Mouse (Mus musculus) forebrain, embryonic 11.5 days (tissue): ENCODE results near the gene Smim24. TPM values are rescaled to one million over a fixed set of nuclear protein-coding genes. Genes with fewer than 3 reads are reported as not detected.

ENCODE experiments used
- ATAC-seq: fragments of 200-750 bp; cut with Nextera tagmentation; replicated peaks from 2 replicates; pipeline ENCODE4 v1.8.0; 2017; ENCODE audit warnings: moderate TSS enrichment; ENCODE audit not compliant: low FRiP score
- DNase-seq: peaks from one replicate; pipeline ENCODE4 v3.0.0-alpha.2; 2017; ENCODE audit warnings: low spot score
- H3K27ac ChIP-seq: fragments of 300-500 bp; sonication (generic); 2 replicates; pipeline ENCODE4 v1.5.1; 2014; ENCODE audit warnings: low read depth, low read length
- H3K27me3 ChIP-seq: fragments of 300-500 bp; sonication (generic); 2 replicates; pipeline ENCODE4 v1.6.1; 2014; ENCODE audit warnings: mild to moderate bottlenecking, low read length, mixed read lengths; ENCODE audit not compliant: control insufficient read depth, insufficient read depth
- H3K36me3 ChIP-seq: fragments of 300-500 bp; sonication (generic); 2 replicates; pipeline ENCODE4 v1.6.1; 2014; ENCODE audit warnings: mild to moderate bottlenecking, low read length, moderate library complexity, mixed read lengths; ENCODE audit not compliant: control insufficient read depth, insufficient read depth
- H3K4me1 ChIP-seq: fragments of 300-500 bp; sonication (generic); replicated peaks from 2 replicates; pipeline ENCODE4 v1.6.1; 2014; ENCODE audit warnings: low read length, mixed read lengths; ENCODE audit not compliant: control insufficient read depth, insufficient read depth
- H3K4me2 ChIP-seq: fragments of 300-500 bp; sonication (generic); 2 replicates; pipeline ENCODE4 v1.6.1; 2014; ENCODE audit warnings: low read depth, mild to moderate bottlenecking, low read length, moderate library complexity, mixed read lengths; ENCODE audit not compliant: severe bottlenecking
- H3K4me3 ChIP-seq: fragments of 300-500 bp; sonication (generic); 2 replicates; pipeline ENCODE4 v1.5.1; 2014; ENCODE audit warnings: low read depth, low read length
- H3K9ac ChIP-seq: fragments of 300-500 bp; sonication (generic); 2 replicates; pipeline ENCODE4 v1.6.1; 2014; ENCODE audit warnings: low read length
- H3K9me3 ChIP-seq: fragments of 300-500 bp; sonication (generic); 2 replicates; pipeline ENCODE4 v1.6.1; 2016; ENCODE audit warnings: low read length, mixed read lengths; ENCODE audit not compliant: control insufficient read depth
- WGBS: fragments of 180-500 bp; shearing (Covaris S2); extraction: QIAGEN DNeasy Blood & Tissue Kit; methylation state at CpG from one replicate; pipeline ENCODE4 v1.1.7; 2014; 5-methylcytosine and 5-hydroxymethylcytosine counted together
- polyA plus RNA-seq: library from polyadenylated mRNA; unstranded; fragments of >200 nt; fragmentation: Nextera tagmentation; extraction: Ambion mirVana; gene quantifications from 2 replicates; pipeline ENCODE4 v1.2.1, GENCODE M21; 2014

Gene Smim24
- polyA plus RNA-seq, 1 experiment from 2014 or later = 2.8 TPM

- H3K4me1 ChIP-seq = peaks cover 24% of the 10 kb centered on the region; the same call in 1 of the 2 replicates
- peaks cover 3% of the 10 kb centered on the region; the same call in 1 of the 2 replicates for H3K27me3 ChIP-seq
- ATAC-seq = no peak
- no peak overlapping the region for H3K27ac ChIP-seq
- H3K9ac ChIP-seq = no peak overlapping the region
- peak; percentile 47 for DNase-seq
- H3K4me2 ChIP-seq = no peak overlapping the region
- H3K9me3 ChIP-seq = no peaks in the 10 kb centered on the region
- 93% methylated on average over 10 of the region's 10 CpGs for WGBS
- H3K36me3 ChIP-seq = no peaks in the 10 kb centered on the region; the same call in 1 of the 2 replicates
- H3K4me3 ChIP-seq = no peak overlapping the region
These were observed 26.5 kb downstream of the Smim24 start for GRCm38 (mm10) chr10:81419111-81419928.

- ATAC-seq = no peak
- Histone ChIP-seq H3K9me3 (no peaks in the 10 kb centered on the region), H3K9ac (no peak overlapping the region), H3K4me3 (no peak overlapping the region), H3K4me2 (no peak overlapping the region), H3K27ac (no peak overlapping the region), H3K4me1 (peaks cover 16% of the 10 kb centered on the region; the same call in 1 of the 2 replicates), H3K36me3 (no peaks in the 10 kb centered on the region; the same call in 1 of the 2 replicates), H3K27me3 (peaks cover 12% of the 10 kb centered on the region)
- peak; percentile 50 for DNase-seq
- 87% methylated on average over 40 of the region's 40 CpGs for WGBS
These were observed 27.4 kb downstream of the Smim24 start for GRCm38 (mm10) chr10:81420191-81420767.

- ATAC-seq (no peak), DNase-seq (no peak)
- Histone ChIP-seq H3K9ac (no peak overlapping the region), H3K4me1 (peaks cover 20% of the 10 kb centered on the region), H3K27me3 (peaks cover 21% of the 10 kb centered on the region), H3K36me3 (no peaks in the 10 kb centered on the region; the same call in 1 of the 2 replicates), H3K27ac (no peak overlapping the region), H3K9me3 (no peaks in the 10 kb centered on the region), H3K4me2 (no peak overlapping the region), H3K4me3 (no peak overlapping the region)
- 83% methylated on average over 4 of the region's 4 CpGs for WGBS
These were observed 28.4 kb downstream of the Smim24 start for GRCm38 (mm10) chr10:81421041-81421796.

- H3K27ac ChIP-seq = no peak overlapping the region
- peaks cover 26% of the 10 kb centered on the region for H3K27me3 ChIP-seq
- 84% methylated on average over 5 of the region's 5 CpGs for WGBS
- no peak overlapping the region for H3K9ac ChIP-seq
- DNase-seq (peak; percentile 44), ATAC-seq (no peak)
- no peaks in the 10 kb centered on the region; the same call in 1 of the 2 replicates for H3K36me3 ChIP-seq
- H3K9me3 ChIP-seq = no peaks in the 10 kb centered on the region
- peaks cover 21% of the 10 kb centered on the region for H3K4me1 ChIP-seq
- H3K4me3 ChIP-seq = no peak overlapping the region
- H3K4me2 ChIP-seq = no peak overlapping the region
These were observed 28.9 kb downstream of the Smim24 start for GRCm38 (mm10) chr10:81421797-81422100.

GRCm38 (mm10) chr10:81422191-81422590 is 29.3 kb downstream of the Smim24 start:
- H3K27me3 ChIP-seq = peaks cover 31% of the 10 kb centered on the region
- WGBS = 77% methylated on average over 6 of the region's 6 CpGs
- ATAC-seq (no peak), DNase-seq (peak; percentile 48)
- H3K4me1 ChIP-seq = peaks cover 18% of the 10 kb centered on the region
- no peaks in the 10 kb centered on the region; the same call in 1 of the 2 replicates for H3K36me3 ChIP-seq
- no peak overlapping the region for H3K27ac ChIP-seq
- H3K9me3 ChIP-seq = no peaks in the 10 kb centered on the region
- H3K4me2 ChIP-seq = no peak overlapping the region
- H3K4me3 ChIP-seq = no peak overlapping the region
- no peak overlapping the region for H3K9ac ChIP-seq

GRCm38 (mm10) chr10:81422661-81423217 is 29.9 kb downstream of the Smim24 start:
- Histone ChIP-seq H3K4me3 (no peak overlapping the region), H3K9ac (no peak overlapping the region), H3K36me3 (no peaks in the 10 kb centered on the region; the same call in 1 of the 2 replicates), H3K4me1 (peaks cover 17% of the 10 kb centered on the region), H3K9me3 (no peaks in the 10 kb centered on the region), H3K27ac (no peak overlapping the region), H3K27me3 (peaks cover 36% of the 10 kb centered on the region), H3K4me2 (no peak overlapping the region)
- DNase-seq (no peak), ATAC-seq (no peak)
- WGBS = 88% methylated on average over 3 of the region's 3 CpGs

GRCm38 (mm10) chr10:81423476-81424245 is 30.8 kb downstream of the Smim24 start:
- Histone ChIP-seq H3K27ac (no peak overlapping the region), H3K27me3 (peaks cover 44% of the 10 kb centered on the region)
- ATAC-seq = no peak

More at GRCm38 (mm10) chr10:81423476-81424245, 30.8 kb downstream of the Smim24 start:
- Histone ChIP-seq H3K36me3 (no peaks in the 10 kb centered on the region; the same call in 1 of the 2 replicates), H3K4me2 (no peak overlapping the region), H3K9ac (no peak overlapping the region), H3K4me3 (no peak overlapping the region), H3K4me1 (peaks cover 14% of the 10 kb centered on the region), H3K9me3 (no peaks in the 10 kb centered on the region)
- DNase-seq = peak; percentile 43
- 80% methylated on average over 4 of the region's 4 CpGs for WGBS
